Mouse (Mus musculus) erythroid progenitor cell, adult 5-6 weeks (primary cell): ENCODE results near the gene Ass1. TPM values are rescaled to one million over a fixed set of nuclear protein-coding genes. Genes with fewer than 3 reads are reported as not detected.
"Not testable (repeated sequence)": the region's sequence is repeated elsewhere in the genome, so short reads cannot be mapped to it uniquely, and the experiment has no call there.

ENCODE experiments used
- ATAC-seq: replicated peaks from 2 replicates; pipeline ENCODE4 v1.8.0; 2016; ENCODE audit warnings: moderate number of reproducible peaks, mild to moderate bottlenecking, moderate TSS enrichment, inconsistent platforms; ENCODE audit not compliant: poor library complexity, low FRiP score, severe bottlenecking
- total RNA-seq, 2 experiments: library from RNA; stranded (forward) in 1 of 2; stranded (reverse) in 1 of 2; fragments of 150-400 nt in 1 of 2; fragments of 186-747, 209-891 nt in 1 of 2; gene quantifications; 2 replicates each; pipeline versions ENCODE4 v1.2.3 to v1.2.4; 2015 to 2017; ENCODE audit warnings: low replicate concordance in 2 of 2

Ass1 gene
- total RNA-seq, 2 experiments from 2014 or later, result 5.0 to 6.1 TPM

DNA sequence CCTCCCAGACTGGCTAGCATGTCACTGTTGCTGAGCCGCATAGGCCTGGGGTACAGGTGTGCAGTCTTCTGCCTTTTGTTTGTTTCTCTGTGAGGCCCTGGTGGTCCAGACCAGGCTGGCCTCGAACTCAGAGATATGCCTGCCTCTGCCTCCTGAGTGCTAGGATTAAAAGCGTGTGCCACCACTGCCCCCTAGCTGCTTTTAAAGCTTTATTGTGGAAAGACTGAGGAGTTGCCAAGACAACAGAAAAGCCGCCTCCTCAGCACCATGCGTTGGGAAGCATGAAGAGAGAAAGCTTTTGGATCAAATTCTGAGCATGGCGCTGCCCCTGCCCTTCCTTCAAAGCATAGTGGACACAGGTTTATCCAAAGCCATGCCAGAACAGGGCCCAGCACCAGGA lies 38.8 kb downstream of the Ass1 start:
- ATAC-seq, result no peak

GRCm38 (mm10) chr2:31511316-31511715 lies 41.3 kb downstream of the Ass1 start:
- no peak for ATAC-seq

DNA sequence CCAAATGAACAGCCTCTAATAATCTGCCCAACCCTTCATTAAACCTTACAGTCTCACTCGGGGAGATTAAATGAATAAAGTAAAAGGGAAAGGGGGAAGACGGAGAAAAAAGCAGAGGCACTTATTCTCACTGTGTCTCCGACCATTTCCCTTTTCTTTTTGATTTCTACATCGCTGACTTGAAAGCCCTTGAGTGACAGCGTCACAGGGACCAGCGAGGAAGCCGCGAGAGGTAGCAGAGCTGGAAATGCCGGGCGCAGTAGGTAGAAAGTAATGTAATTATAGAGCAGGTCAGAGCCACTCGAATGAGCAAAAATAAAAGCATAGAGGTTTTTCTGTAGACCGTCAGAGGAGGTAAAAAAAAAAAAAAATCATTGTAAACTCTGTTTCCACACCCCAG lies 46.5 kb downstream of the Ass1 start:
- no peak for ATAC-seq

GRCm38 (mm10) chr2:31521800-31522335 lies 51.9 kb downstream of the Ass1 start:
- ATAC-seq, result no peak

GRCm38 (mm10) chr2:31524641-31525040 lies 54.6 kb downstream of the Ass1 start:
- no peak for ATAC-seq

DNA sequence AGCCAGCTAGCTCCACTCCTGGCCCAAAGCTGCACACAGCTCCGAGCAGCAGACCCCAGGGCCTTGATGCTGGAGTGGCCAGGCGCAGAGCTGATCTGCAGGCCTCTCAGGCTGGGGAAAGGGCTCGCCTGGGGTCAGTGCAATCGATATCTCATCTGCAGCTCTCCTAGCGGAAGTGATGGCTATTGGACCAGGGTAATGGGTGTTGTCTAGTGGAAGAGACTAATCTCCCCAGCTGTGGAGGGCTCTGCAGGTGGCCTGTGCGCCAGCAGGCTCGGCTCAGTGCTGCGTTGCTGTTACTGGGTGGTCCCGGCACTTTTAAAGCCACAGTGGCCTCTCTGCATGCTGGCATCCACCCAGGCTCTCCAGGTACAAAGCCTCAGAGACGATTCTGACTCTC lies 55.8 kb downstream of the Ass1 start:
- ATAC-seq, result no peak

- ATAC-seq, result no peak
Measured at GRCm38 (mm10) chr2:31530201-31530600, 60.2 kb downstream of the Ass1 start.

DNA sequence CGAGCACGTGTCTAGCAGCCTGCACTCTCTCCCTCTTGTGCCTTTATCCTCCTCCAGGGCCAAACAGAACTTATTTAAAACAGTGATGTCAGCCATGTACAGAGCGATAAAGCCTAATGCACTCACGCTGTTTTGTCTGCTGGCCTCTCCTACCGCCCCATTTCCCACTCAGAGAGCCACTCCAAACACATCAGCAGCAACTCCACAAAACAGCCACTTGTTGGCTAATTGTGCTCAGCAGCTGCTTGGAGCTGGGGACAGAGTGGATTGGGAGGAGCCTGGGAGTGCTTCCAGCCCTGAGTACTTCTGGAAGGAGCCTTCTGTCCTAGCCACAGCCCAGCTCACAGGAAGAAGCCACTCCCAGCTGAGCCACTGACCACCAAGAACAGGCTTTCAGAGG lies 67.0 kb downstream of the Ass1 start:
- ATAC-seq, result no peak

- no peak for ATAC-seq
Measured at GRCm38 (mm10) chr2:31538745-31539144, 68.7 kb downstream of the Ass1 start.

- ATAC-seq, result no peak
Measured at GRCm38 (mm10) chr2:31541581-31541980, 71.6 kb downstream of the Ass1 start.

DNA sequence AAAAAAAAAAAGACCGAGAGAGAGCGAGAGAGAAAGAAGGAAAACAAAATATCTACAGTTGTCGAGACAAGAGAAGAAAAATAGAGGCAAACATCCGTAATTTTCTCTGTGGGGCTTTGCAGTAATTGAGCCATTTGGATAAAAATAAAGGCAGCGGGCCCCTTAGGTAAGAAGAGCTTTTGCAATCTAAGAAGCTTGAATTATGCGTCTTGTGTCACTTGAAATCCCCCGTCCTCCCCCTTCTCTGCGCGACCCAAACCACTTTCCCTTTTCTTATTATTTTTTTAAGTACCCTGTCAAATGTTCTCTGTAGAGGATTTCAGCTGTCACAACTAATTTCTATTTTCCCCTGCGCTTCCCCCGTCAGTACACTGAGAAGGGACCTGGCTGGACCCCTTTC lies 77.7 kb downstream of the Ass1 start:
- no peak for ATAC-seq

- ATAC-seq, result no peak
Measured at GRCm38 (mm10) chr2:31550503-31550902, 80.5 kb downstream of the Ass1 start.

GRCm38 (mm10) chr2:31551351-31551750 lies 81.3 kb downstream of the Ass1 start:
- ATAC-seq, result not testable (repeated sequence)

- ATAC-seq, result no peak
Measured at GRCm38 (mm10) chr2:31551971-31552370, 82.0 kb downstream of the Ass1 start.

DNA sequence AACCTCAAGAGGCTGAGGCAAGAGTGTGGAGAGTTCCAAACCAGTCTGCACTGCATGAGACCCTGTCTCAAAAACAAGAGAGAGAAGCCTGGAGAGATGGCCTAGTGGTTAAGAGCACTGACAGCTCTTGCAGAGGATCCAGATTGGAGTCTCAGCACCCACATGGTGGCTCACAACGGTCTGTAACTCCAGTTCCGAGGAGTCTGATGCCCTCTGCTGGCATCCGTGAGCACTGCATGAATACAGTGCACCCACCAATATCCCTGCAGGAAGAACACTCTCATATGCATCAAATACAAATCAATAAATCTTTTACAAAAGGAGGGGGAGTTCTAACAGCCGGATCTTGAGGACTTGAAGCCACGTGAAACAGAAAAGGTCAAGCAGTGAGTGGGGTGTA lies 84.6 kb downstream of the Ass1 start:
- ATAC-seq, result no peak

Other genes with a start within 250 kb of the Ass1 start
- not detected in 2 replicates for gene Ncs1, start 224.4 kb upstream of the Ass1 start, total RNA-seq (2015; ENCODE audit: low replicate concordance)
- 0.39 TPM in 1 of 2 replicates, not detected in the other for gene Ncs1, start 224.4 kb upstream of the Ass1 start, total RNA-seq (2017; ENCODE audit: low replicate concordance)
- gene Hmcn2, start 155.8 kb upstream of the Ass1 start, total RNA-seq (2015; ENCODE audit: low replicate concordance), result not detected in 2 replicates
- not detected in 2 replicates for gene Hmcn2, start 155.8 kb upstream of the Ass1 start, total RNA-seq (2017; ENCODE audit: low replicate concordance)
- gene Fubp3, start 102.4 kb downstream of the Ass1 start, total RNA-seq (2015; ENCODE audit: low replicate concordance), result 3.4 and 3.6 TPM in 2 replicates
- 3.6 and 5.0 TPM in 2 replicates for gene Fubp3, start 102.4 kb downstream of the Ass1 start, total RNA-seq (2017; ENCODE audit: low replicate concordance)
- not detected in 2 replicates for gene Prdm12, start 169.8 kb downstream of the Ass1 start, total RNA-seq (2015; ENCODE audit: low replicate concordance)
- not detected in 2 replicates for gene Prdm12, start 169.8 kb downstream of the Ass1 start, total RNA-seq (2017; ENCODE audit: low replicate concordance)
- 13.4 and 15.9 TPM in 2 replicates for gene Exosc2, start 200.5 kb downstream of the Ass1 start, total RNA-seq (2015; ENCODE audit: low replicate concordance)
- gene Exosc2, start 200.5 kb downstream of the Ass1 start, total RNA-seq (2017; ENCODE audit: low replicate concordance), result 12.6 and 25.5 TPM in 2 replicates
- 10.1 and 26.8 TPM in 2 replicates for gene Abl1, start 218.2 kb downstream of the Ass1 start, total RNA-seq (2015; ENCODE audit: low replicate concordance)
- 24.1 and 26.5 TPM in 2 replicates for gene Abl1, start 218.2 kb downstream of the Ass1 start, total RNA-seq (2017; ENCODE audit: low replicate concordance)